Mouse (Mus musculus) heart, embryonic 16.5 days (tissue): Measurements from ENCODE around the gene Olfr1302. TPM values are rescaled to one million over a fixed set of nuclear protein-coding genes. Genes with fewer than 3 reads are reported as not detected.

ENCODE experiments used
- ATAC-seq: fragments of 200-750 bp; cut with Nextera tagmentation; replicated peaks from 2 replicates; pipeline ENCODE4 v1.8.0; 2017; ENCODE audit warnings: moderate number of reproducible peaks; ENCODE audit not compliant: insufficient read depth, low FRiP score; ENCODE audit errors: extremely low read depth
- H3K27ac ChIP-seq: fragments of 300-500 bp; sonication (generic); 2 replicates; pipeline ENCODE4 v1.5.1; 2014; ENCODE audit warnings: mild to moderate bottlenecking, low read length, control low read depth, moderate library complexity
- H3K27me3 ChIP-seq: fragments of 300-500 bp; sonication (generic); 2 replicates; pipeline ENCODE4 v1.6.1; 2014; ENCODE audit warnings: low read length, mixed read lengths; ENCODE audit not compliant: control insufficient read depth, insufficient read depth
- H3K36me3 ChIP-seq: fragments of 300-500 bp; sonication (generic); 2 replicates; pipeline ENCODE4 v1.6.1; 2014; ENCODE audit not compliant: control insufficient read depth, insufficient read depth
- H3K4me1 ChIP-seq: fragments of 300-500 bp; sonication (generic); 2 replicates; pipeline ENCODE4 v1.6.1; 2014; ENCODE audit warnings: low read length, mixed read lengths; ENCODE audit not compliant: control insufficient read depth, insufficient read depth
- H3K4me2 ChIP-seq: fragments of 300-500 bp; sonication (generic); 2 replicates; pipeline ENCODE4 v1.6.1; 2014; ENCODE audit warnings: low read depth, mild to moderate bottlenecking, control low read depth, low read length
- H3K4me3 ChIP-seq: fragments of 300-500 bp; sonication (generic); 2 replicates; pipeline ENCODE4 v1.5.1; 2014; ENCODE audit warnings: mild to moderate bottlenecking, control low read depth, low read length
- H3K9ac ChIP-seq: fragments of 300-500 bp; sonication (generic); 2 replicates; pipeline ENCODE4 v1.6.1; 2014; ENCODE audit warnings: low read length, control low read depth
- H3K9me3 ChIP-seq: fragments of 300-500 bp; sonication (generic); replicated peaks from 2 replicates; pipeline ENCODE4 v1.6.1; 2016; ENCODE audit warnings: low read length; ENCODE audit not compliant: control insufficient read depth
- WGBS: fragments of 180-500 bp; shearing (Covaris S2); extraction: QIAGEN DNeasy Blood & Tissue Kit; methylation state at CpG from one replicate; pipeline ENCODE4 v1.1.7; 2014; 5-methylcytosine and 5-hydroxymethylcytosine counted together
- polyA plus RNA-seq: library from polyadenylated mRNA; unstranded; fragments of >200 nt; fragmentation: Nextera tagmentation; extraction: Ambion mirVana; gene quantifications from 2 replicates; pipeline ENCODE4 v1.2.1, GENCODE M21; 2015

Gene Olfr1302
- not detected in 2 replicates for polyA plus RNA-seq

DNA sequence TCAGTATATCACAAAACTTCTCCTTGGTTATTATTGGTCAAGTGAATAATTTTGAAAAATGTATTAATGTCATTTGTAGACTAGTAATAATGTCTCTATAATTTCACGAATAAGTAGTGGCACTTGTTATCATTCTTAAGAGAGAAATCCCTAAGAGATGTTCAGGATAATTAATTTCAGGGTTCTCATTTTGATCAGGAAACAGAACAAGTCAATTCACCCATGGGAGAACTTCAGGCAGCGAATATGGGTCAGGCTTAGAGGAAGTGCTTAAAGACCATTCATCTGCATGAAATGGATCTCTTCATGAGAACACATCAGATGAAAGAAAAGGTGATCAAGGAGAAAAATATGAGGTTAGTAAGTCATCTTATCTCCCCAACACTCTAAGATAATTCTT lies at the start of gene Olfr1302:
TSS of gene Olfr1302 (plus strand) at position 301 of the 400 bp plus-strand sequence.
- Histone ChIP-seq H3K27ac (no peak within 1 kb of the TSS), H3K4me3 (no peak within 1 kb of the TSS), H3K27me3 (no peaks in the 10 kb centered on the region), H3K4me1 (no peaks in the 10 kb centered on the region), H3K9ac (no peak within 1 kb of the TSS), H3K9me3 (no peaks in the 10 kb centered on the region), H3K4me2 (no peak within 1 kb of the TSS), H3K36me3 (no peaks in the 10 kb centered on the region)
- WGBS: 65% methylated on average over 2 of the region's 2 CpGs
- no peak for ATAC-seq

- Histone ChIP-seq H3K4me2 (no peak within 1 kb of the TSS), H3K9me3 (no peaks in the 10 kb centered on the region), H3K4me3 (no peak within 1 kb of the TSS), H3K36me3 (no peaks in the 10 kb centered on the region), H3K27me3 (no peaks in the 10 kb centered on the region), H3K27ac (no peak within 1 kb of the TSS), H3K4me1 (no peaks in the 10 kb centered on the region), H3K9ac (no peak within 1 kb of the TSS)
- no peak for ATAC-seq
- WGBS: 71% methylated on average over 3 of the region's 3 CpGs
Measured at GRCm38 (mm10) chr2:111750706-111751105, 26.5 kb upstream of the Olfr1302 start, which contains the start of gene Olfr1301. Olfr1301 (plus strand) TSS chr2:111751006.

DNA sequence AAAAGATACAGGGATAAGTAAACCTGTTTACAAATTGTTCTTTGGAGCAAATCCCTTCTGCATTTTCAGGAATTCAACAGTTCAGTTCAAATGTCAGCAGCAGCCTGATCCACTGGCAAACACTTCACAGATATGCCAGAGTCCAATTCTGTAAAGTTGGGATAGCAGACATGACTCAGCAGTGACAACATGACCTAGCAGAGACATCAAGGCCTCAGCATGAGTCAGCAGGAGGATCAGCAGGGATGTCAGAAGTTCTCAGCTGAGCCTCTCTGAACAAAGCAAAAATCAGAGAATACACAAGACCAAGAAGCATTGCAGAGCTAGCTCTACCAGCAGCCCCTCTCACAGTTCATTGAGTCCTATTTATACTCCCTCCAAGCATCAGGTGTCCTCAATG lies 35.7 kb downstream of the Olfr1302 start:
- ATAC-seq: no peak
- Histone ChIP-seq H3K4me2 (no peak overlapping the region), H3K27ac (no peak overlapping the region), H3K27me3 (no peaks in the 10 kb centered on the region), H3K4me1 (no peaks in the 10 kb centered on the region), H3K9me3 (no peaks in the 10 kb centered on the region), H3K36me3 (no peaks in the 10 kb centered on the region), H3K4me3 (no peak overlapping the region), H3K9ac (no peak overlapping the region)

DNA sequence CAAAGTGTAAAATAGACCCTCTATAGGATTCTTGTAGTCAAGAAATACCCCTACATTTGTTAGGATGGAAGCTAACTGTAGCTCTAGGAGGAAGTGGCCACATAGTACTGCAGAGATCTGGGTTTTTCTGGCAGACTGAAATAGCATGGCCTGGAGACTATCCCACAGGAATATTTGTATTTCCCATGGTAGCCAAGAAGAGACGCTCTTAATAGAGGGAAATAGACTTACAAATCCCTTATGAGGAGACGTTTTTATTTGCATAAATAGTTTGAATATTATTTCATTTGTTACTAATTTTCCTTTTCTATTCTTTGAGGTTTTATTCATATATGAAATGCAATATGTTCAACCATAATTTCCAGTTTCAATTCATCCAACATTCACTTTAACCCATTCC lies 43.0 kb downstream of the Olfr1302 start, which contains the start of gene Olfr1303:
TSS of gene Olfr1303 (minus strand) at position 101 of the 400 bp plus-strand sequence.
- no peak within 1 kb of the TSS for H3K9ac ChIP-seq
- no peaks in the 10 kb centered on the region for H3K27me3 ChIP-seq
- no peak for ATAC-seq
- WGBS: 63% methylated on average over 2 of the region's 2 CpGs
- no peaks in the 10 kb centered on the region for H3K4me1 ChIP-seq
- H3K4me2 ChIP-seq: no peak within 1 kb of the TSS
- no peaks in the 10 kb centered on the region for H3K36me3 ChIP-seq
- no peaks in the 10 kb centered on the region for H3K9me3 ChIP-seq
- H3K27ac ChIP-seq: no peak within 1 kb of the TSS
- no peak within 1 kb of the TSS for H3K4me3 ChIP-seq

Other genes with a start within 250 kb of the Olfr1302 start
- gene Olfr1294, start 237.1 kb upstream of the Olfr1302 start, polyA plus RNA-seq: not detected in 2 replicates
- gene Olfr1295, start 207.7 kb upstream of the Olfr1302 start, polyA plus RNA-seq: not detected in 2 replicates
- gene Olfr1297, start 150.9 kb upstream of the Olfr1302 start, polyA plus RNA-seq: not detected in 2 replicates
- not detected in 2 replicates for gene Olfr1298, start 128.2 kb upstream of the Olfr1302 start, polyA plus RNA-seq
- gene Olfr1299, start 116.0 kb upstream of the Olfr1302 start, polyA plus RNA-seq: not detected in 2 replicates
- not detected in 2 replicates for gene Olfr1301, start 26.4 kb upstream of the Olfr1302 start, polyA plus RNA-seq
- gene Olfr1303, start 42.9 kb downstream of the Olfr1302 start, polyA plus RNA-seq: not detected in 2 replicates
- gene Olfr1305, start 99.7 kb downstream of the Olfr1302 start, polyA plus RNA-seq: not detected in 2 replicates
- not detected in 2 replicates for gene Olfr1306, start 138.8 kb downstream of the Olfr1302 start, polyA plus RNA-seq
- not detected in 2 replicates for gene Olfr1307, start 172.0 kb downstream of the Olfr1302 start, polyA plus RNA-seq
- gene Olfr1308, start 187.5 kb downstream of the Olfr1302 start, polyA plus RNA-seq: not detected in 2 replicates
- not detected in 2 replicates for gene Olfr1309, start 212.9 kb downstream of the Olfr1302 start, polyA plus RNA-seq
- not detected in 2 replicates for gene Olfr1310, start 235.3 kb downstream of the Olfr1302 start, polyA plus RNA-seq
- not detected in 2 replicates for gene Olfr1311, start 247.0 kb downstream of the Olfr1302 start, polyA plus RNA-seq